Mouse (Mus musculus): ENCODE results near the gene Mxi1. TPM values are rescaled to one million over a fixed set of nuclear protein-coding genes. Genes with fewer than 3 reads are reported as not detected.

Gene Mxi1
- polyA plus RNA-seq (2015; fragmentation: Nextera tagmentation; extraction: Ambion mirVana) = 36.3 and 39.1 TPM in 2 replicates

GRCm38 (mm10) chr19:53310348-53310747 lies at the start of gene Mxi1:
TSS of gene Mxi1 (plus strand) at chr19:53310518.
- H3K36me3 ChIP-seq = no peaks in the 10 kb centered on the region
- ATAC-seq (ENCODE audit: low FRiP score, low read depth) = peak; percentile 54
- peak within 1 kb of the TSS; percentile 85 for H3K4me3 ChIP-seq
- H3K27me3 ChIP-seq = no peaks in the 10 kb centered on the region
- H3K27ac ChIP-seq = peak within 1 kb of the TSS; percentile 97
- H3K9me3 ChIP-seq = no peaks in the 10 kb centered on the region
- peak within 1 kb of the TSS; percentile 95 for H3K4me2 ChIP-seq (replicated peaks)
- peaks cover 27% of the 10 kb centered on the region for H3K4me1 ChIP-seq
- WGBS = under 1% methylated on average over 32 of the region's 38 CpGs
- peak within 1 kb of the TSS; percentile 90 for H3K9ac ChIP-seq

GRCm38 (mm10) chr19:53260828-53261227 lies 49.5 kb upstream of the Mxi1 start:
- ATAC-seq (ENCODE audit: low FRiP score, low read depth) = no peak
- 88% methylated on average over 4 of the region's 4 CpGs for WGBS

GRCm38 (mm10) chr19:53262061-53262460 lies 48.3 kb upstream of the Mxi1 start:
- H3K4me3 ChIP-seq = no peak overlapping the region
- H3K9ac ChIP-seq = no peak overlapping the region
- H3K36me3 ChIP-seq = no peaks in the 10 kb centered on the region
- no peak overlapping the region for H3K4me2 ChIP-seq (replicated peaks)
- H3K4me1 ChIP-seq = peaks cover 14% of the 10 kb centered on the region
- no peaks in the 10 kb centered on the region for H3K9me3 ChIP-seq
- WGBS = 85% methylated on average over 7 of the region's 7 CpGs
- H3K27ac ChIP-seq = no peak overlapping the region
- no peaks in the 10 kb centered on the region for H3K27me3 ChIP-seq
- no peak for ATAC-seq (ENCODE audit: low FRiP score, low read depth)

More at GRCm38 (mm10) chr19:53260828-53261227, 49.5 kb upstream of the Mxi1 start:
- Histone ChIP-seq H3K4me3 (no peak overlapping the region), H3K4me1 (peaks cover 14% of the 10 kb centered on the region), H3K9me3 (no peaks in the 10 kb centered on the region), H3K27ac (no peak overlapping the region), H3K9ac (no peak overlapping the region), H3K4me2 (replicated peaks) (no peak overlapping the region), H3K27me3 (no peaks in the 10 kb centered on the region), H3K36me3 (no peaks in the 10 kb centered on the region)

- ATAC-seq (ENCODE audit: low FRiP score, low read depth) = peak; percentile 49; the same call in 1 of the 2 replicates
- peak overlapping the region; percentile 30 for H3K4me2 ChIP-seq (replicated peaks)
- H3K9me3 ChIP-seq = no peaks in the 10 kb centered on the region
- 32% methylated on average over 23 of the region's 23 CpGs for WGBS
- no peaks in the 10 kb centered on the region for H3K27me3 ChIP-seq
- peaks cover 14% of the 10 kb centered on the region for H3K4me1 ChIP-seq
- H3K4me3 ChIP-seq = no peak overlapping the region
- no peak overlapping the region for H3K27ac ChIP-seq
- no peak overlapping the region; the same call in 1 of the 2 replicates for H3K9ac ChIP-seq
- no peaks in the 10 kb centered on the region for H3K36me3 ChIP-seq
Observed at GRCm38 (mm10) chr19:53263859-53264733, 46.2 kb upstream of the Mxi1 start.

GRCm38 (mm10) chr19:53264821-53265727 lies 45.2 kb upstream of the Mxi1 start:
- no peak; the same call in 1 of the 2 replicates for ATAC-seq (ENCODE audit: low FRiP score, low read depth)

GRCm38 (mm10) chr19:53267305-53267704 lies 43.0 kb upstream of the Mxi1 start:
- no peak overlapping the region for H3K4me2 ChIP-seq (replicated peaks)
- no peaks in the 10 kb centered on the region for H3K27me3 ChIP-seq
- no peak for ATAC-seq (ENCODE audit: low FRiP score, low read depth)
- H3K36me3 ChIP-seq = no peaks in the 10 kb centered on the region
- H3K27ac ChIP-seq = no peak overlapping the region
- H3K9me3 ChIP-seq = no peaks in the 10 kb centered on the region
- H3K9ac ChIP-seq = no peak overlapping the region
- WGBS = 89% methylated on average over 9 of the region's 9 CpGs
- H3K4me1 ChIP-seq = peaks cover 14% of the 10 kb centered on the region
- no peak overlapping the region for H3K4me3 ChIP-seq

More at GRCm38 (mm10) chr19:53264821-53265727, 45.2 kb upstream of the Mxi1 start:
- Histone ChIP-seq H3K27me3 (no peaks in the 10 kb centered on the region), H3K9ac (no peak overlapping the region), H3K9me3 (no peaks in the 10 kb centered on the region), H3K36me3 (no peaks in the 10 kb centered on the region), H3K4me1 (peaks cover 14% of the 10 kb centered on the region), H3K27ac (no peak overlapping the region), H3K4me3 (no peak overlapping the region), H3K4me2 (replicated peaks) (no peak overlapping the region)
- WGBS = 55% methylated on average over 12 of the region's 12 CpGs

GRCm38 (mm10) chr19:53273055-53273722 lies 37.1 kb upstream of the Mxi1 start:
- H3K9ac ChIP-seq = no peak overlapping the region
- H3K9me3 ChIP-seq = no peaks in the 10 kb centered on the region
- H3K36me3 ChIP-seq = no peaks in the 10 kb centered on the region
- H3K4me1 ChIP-seq = peaks cover 12% of the 10 kb centered on the region
- H3K27ac ChIP-seq = no peak overlapping the region
- 87% methylated on average over 17 of the region's 17 CpGs for WGBS
- ATAC-seq (ENCODE audit: low FRiP score, low read depth) = no peak
- no peak overlapping the region for H3K4me2 ChIP-seq (replicated peaks)
- H3K4me3 ChIP-seq = no peak overlapping the region
- H3K27me3 ChIP-seq = no peaks in the 10 kb centered on the region

GRCm38 (mm10) chr19:53273781-53274428 lies 36.4 kb upstream of the Mxi1 start:
- Histone ChIP-seq H3K27ac (no peak overlapping the region), H3K27me3 (no peaks in the 10 kb centered on the region), H3K36me3 (no peaks in the 10 kb centered on the region), H3K4me1 (peaks cover 18% of the 10 kb centered on the region), H3K9me3 (no peaks in the 10 kb centered on the region), H3K9ac (no peak overlapping the region), H3K4me3 (no peak overlapping the region), H3K4me2 (replicated peaks) (no peak overlapping the region)
- 83% methylated on average over 23 of the region's 23 CpGs for WGBS
- no peak for ATAC-seq (ENCODE audit: low FRiP score, low read depth)

GRCm38 (mm10) chr19:53275204-53275603 lies 35.1 kb upstream of the Mxi1 start:
- 29% methylated on average over 3 of the region's 3 CpGs for whole genome bisulfite sequencing
- ATAC-seq (ENCODE audit: low FRiP score, low read depth) = no peak; the same call in 1 of the 2 replicates

GRCm38 (mm10) chr19:53276902-53277707 lies 33.2 kb upstream of the Mxi1 start:
- Histone ChIP-seq H3K27me3 (no peaks in the 10 kb centered on the region), H3K4me2 (replicated peaks) (no peak overlapping the region), H3K9ac (no peak overlapping the region), H3K4me1 (peaks cover 23% of the 10 kb centered on the region), H3K9me3 (no peaks in the 10 kb centered on the region), H3K36me3 (no peaks in the 10 kb centered on the region), H3K27ac (no peak overlapping the region), H3K4me3 (no peak overlapping the region)
- ATAC-seq (ENCODE audit: low FRiP score, low read depth) = no peak
- WGBS = 56% methylated on average over 19 of the region's 19 CpGs

More at GRCm38 (mm10) chr19:53275204-53275603, 35.1 kb upstream of the Mxi1 start:
- Histone ChIP-seq H3K4me1 (peaks cover 21% of the 10 kb centered on the region), H3K27ac (no peak overlapping the region), H3K9ac (no peak overlapping the region), H3K27me3 (no peaks in the 10 kb centered on the region), H3K4me2 (replicated peaks) (no peak overlapping the region), H3K36me3 (no peaks in the 10 kb centered on the region), H3K9me3 (no peaks in the 10 kb centered on the region), H3K4me3 (no peak overlapping the region)
